Mouse (Mus musculus): ENCODE results near the gene Srcin1. TPM values are rescaled to one million over a fixed set of nuclear protein-coding genes. Genes with fewer than 3 reads are reported as not detected.

The Srcin1 gene
- total and polyA plus RNA-seq, 2 experiments from 2014 or later = 14.3 to 141 TPM

DNA sequence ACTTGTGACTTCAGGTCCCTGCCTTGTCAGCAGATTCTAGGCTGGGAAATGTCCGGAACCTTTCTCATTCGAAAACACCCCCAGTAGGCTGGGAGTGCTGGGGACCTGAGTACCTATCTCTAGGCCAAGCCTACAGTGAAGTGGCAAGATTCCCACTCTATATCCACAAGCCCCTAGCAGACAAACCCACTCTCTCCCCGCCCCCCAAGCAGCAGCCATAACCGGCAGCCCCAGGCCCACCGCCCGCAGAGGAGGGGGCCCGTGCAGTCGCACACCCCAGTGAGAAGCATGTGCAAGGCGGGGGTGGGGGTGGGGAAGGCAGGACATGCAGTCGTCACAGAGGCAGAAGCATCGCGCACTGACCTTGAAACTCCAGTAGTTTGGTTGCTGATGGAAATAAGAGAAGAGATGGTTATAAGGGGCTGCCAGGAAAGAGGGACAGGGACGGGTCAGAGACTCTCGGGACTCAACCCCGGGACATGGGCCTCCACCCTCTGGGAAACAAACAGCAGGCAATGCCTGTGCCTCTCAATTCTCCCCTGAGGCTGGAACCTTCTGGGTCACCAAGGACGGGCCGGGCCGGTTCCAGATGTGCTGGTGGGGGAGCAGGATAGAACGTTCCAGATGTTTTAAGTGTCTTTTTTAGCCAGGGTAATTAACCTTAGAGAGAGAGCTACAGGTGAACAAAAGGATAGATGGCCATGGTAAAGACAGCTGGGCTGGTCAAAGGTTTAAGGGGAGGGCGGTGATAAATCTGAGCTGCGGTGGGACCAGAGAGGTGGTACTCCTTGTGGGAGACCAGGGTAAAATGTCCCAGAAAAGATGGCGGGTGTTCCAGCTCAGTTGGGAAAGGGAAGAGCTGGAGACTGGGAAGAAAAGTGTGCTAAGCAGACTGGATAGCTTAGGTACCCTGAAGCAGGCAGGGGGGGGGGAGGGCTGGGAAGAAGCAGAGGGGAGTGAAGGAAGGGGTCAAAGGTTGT is 33.5 kb downstream of the Srcin1 start:
- peaks cover 33% of the 10 kb centered on the region for H3K4me1 ChIP-seq (ENCODE audit: insufficient read depth, low read length)
- H3K9me3 ChIP-seq (ENCODE audit: low read length) = no peaks in the 10 kb centered on the region
- TF ChIP-seq CTCF (IDR thresholded peaks at IDR 0.05; ENCODE audit: low read depth) = no peak
- DNase-seq (ENCODE audit: low spot score) (no peak), ATAC-seq (no peak)
- 70% methylated on average over 22 of the region's 22 CpGs for WGBS
- peaks cover 3% of the 10 kb centered on the region; the same call in 1 of the 2 replicates for H3K27me3 ChIP-seq (ENCODE audit: insufficient read depth, low read length)
- no peak overlapping the region for H3K9ac ChIP-seq (replicated peaks; ENCODE audit: low read length)
- H3K27ac ChIP-seq = peak overlapping the region; percentile 34; the same call in 1 of the 2 replicates
- H3K36me3 ChIP-seq (ENCODE audit: insufficient read depth, low read length) = no peaks in the 10 kb centered on the region
- H3K4me3 ChIP-seq (ENCODE audit: low read length) = no peak overlapping the region
- no peak overlapping the region for H3K4me2 ChIP-seq (ENCODE audit: low read depth, low read length)

DNA sequence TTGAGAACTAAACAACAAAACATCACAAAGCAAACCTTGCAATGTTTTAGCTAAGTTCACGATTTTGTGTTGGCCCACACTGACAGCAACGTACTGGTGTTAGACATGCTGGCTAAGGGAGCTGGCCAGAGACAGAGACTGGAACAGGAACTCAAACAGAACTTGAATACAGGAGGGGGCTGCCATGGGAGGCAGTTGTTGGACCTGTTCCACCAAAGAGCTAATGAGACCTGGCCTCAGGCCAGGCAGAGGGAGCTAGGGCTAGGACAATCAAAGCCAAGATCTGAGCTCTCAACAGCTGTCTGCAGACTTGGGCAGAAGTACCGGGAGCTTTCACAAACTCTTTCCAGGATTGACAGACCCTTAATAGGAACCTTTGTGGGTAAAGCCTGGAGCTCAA is 35.4 kb downstream of the Srcin1 start:
- H3K27me3 ChIP-seq (ENCODE audit: insufficient read depth, low read length) = peaks cover 5% of the 10 kb centered on the region; the same call in 1 of the 2 replicates
- no peak overlapping the region for H3K4me3 ChIP-seq (ENCODE audit: low read length)
- no peaks in the 10 kb centered on the region for H3K36me3 ChIP-seq (ENCODE audit: insufficient read depth, low read length)
- H3K9me3 ChIP-seq (ENCODE audit: low read length) = no peaks in the 10 kb centered on the region
- WGBS = 28% methylated on average over 3 of the region's 3 CpGs
- TF ChIP-seq CTCF (IDR thresholded peaks at IDR 0.05; ENCODE audit: low read depth) = no peak
- no peak overlapping the region for H3K4me2 ChIP-seq (ENCODE audit: low read depth, low read length)
- H3K4me1 ChIP-seq (ENCODE audit: insufficient read depth, low read length) = peaks cover 36% of the 10 kb centered on the region
- no peak overlapping the region; the same call in 1 of the 2 replicates for H3K27ac ChIP-seq
- no peak overlapping the region for H3K9ac ChIP-seq (replicated peaks; ENCODE audit: low read length)
- ATAC-seq (no peak), DNase-seq (ENCODE audit: low spot score) (peak; percentile 90)

DNA sequence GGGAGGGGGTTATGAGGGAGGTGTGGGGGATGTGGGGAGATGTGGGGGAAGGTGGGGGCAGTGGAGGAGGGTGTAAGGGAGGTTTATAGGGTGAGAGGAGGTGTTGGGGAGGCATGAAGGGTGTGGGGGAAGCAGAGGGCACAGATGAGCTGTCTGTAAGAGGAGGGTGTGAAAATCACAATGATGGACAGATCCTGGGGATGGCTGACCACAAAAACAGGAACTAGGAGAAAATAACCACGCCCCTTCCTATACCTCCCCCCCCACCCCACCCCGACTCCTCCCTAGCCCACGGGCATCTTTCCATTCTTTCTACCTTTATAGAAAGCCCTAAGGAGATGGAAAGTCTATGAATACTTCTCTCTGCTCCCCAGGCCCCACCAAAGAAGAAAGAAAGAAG is 35.9 kb downstream of the Srcin1 start:
- TF ChIP-seq CTCF (IDR thresholded peaks at IDR 0.05; ENCODE audit: low read depth) = no peak
- Histone ChIP-seq H3K9me3 (ENCODE audit: low read length) (no peaks in the 10 kb centered on the region), H3K4me1 (ENCODE audit: insufficient read depth, low read length) (peaks cover 36% of the 10 kb centered on the region), H3K27ac (no peak overlapping the region; the same call in 1 of the 2 replicates), H3K27me3 (ENCODE audit: insufficient read depth, low read length) (peaks cover 4% of the 10 kb centered on the region; the same call in 1 of the 2 replicates), H3K4me2 (ENCODE audit: low read depth, low read length) (no peak overlapping the region), H3K9ac (replicated peaks; ENCODE audit: low read length) (no peak overlapping the region), H3K36me3 (ENCODE audit: insufficient read depth, low read length) (no peaks in the 10 kb centered on the region), H3K4me3 (ENCODE audit: low read length) (no peak overlapping the region)
- WGBS = 51% methylated on average over 3 of the region's 3 CpGs
- no peak for ATAC-seq
- no peak for DNase-seq (ENCODE audit: low spot score)

DNA sequence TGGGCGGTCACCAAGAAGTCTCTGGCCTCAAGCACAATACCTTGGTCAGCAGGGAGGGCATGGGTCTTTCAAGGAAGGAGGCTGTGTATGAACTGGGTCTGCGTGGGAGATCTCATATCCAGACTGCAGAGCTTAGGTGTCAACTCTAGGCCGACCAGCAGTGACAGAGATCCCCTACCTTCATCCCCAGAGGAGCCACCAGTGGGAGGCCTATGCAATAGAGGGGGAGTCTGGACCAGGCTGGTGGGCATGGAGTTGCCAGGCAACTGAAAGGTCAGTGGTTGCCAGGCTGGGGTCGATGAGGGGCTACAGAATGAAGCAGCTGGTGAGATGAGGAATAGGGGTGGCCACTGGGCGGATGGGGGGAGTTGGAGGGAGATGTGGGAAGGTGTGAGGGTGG is 36.4 kb downstream of the Srcin1 start:
- WGBS = 35% methylated on average over 5 of the region's 5 CpGs
- ATAC-seq (no peak), DNase-seq (ENCODE audit: low spot score) (no peak)
- Histone ChIP-seq H3K4me1 (ENCODE audit: insufficient read depth, low read length) (peaks cover 36% of the 10 kb centered on the region), H3K27me3 (ENCODE audit: insufficient read depth, low read length) (peaks cover 4% of the 10 kb centered on the region; the same call in 1 of the 2 replicates), H3K36me3 (ENCODE audit: insufficient read depth, low read length) (0 out of 2 replicates have a peak, but pooled peaks cover 4% of the 10 kb centered on the region), H3K27ac (0 out of 2 replicates have a peak overlapping the region, but pooled peaks have one; percentile 45), H3K4me3 (ENCODE audit: low read length) (no peak overlapping the region), H3K9me3 (ENCODE audit: low read length) (no peaks in the 10 kb centered on the region), H3K9ac (replicated peaks; ENCODE audit: low read length) (no peak overlapping the region), H3K4me2 (ENCODE audit: low read depth, low read length) (no peak overlapping the region)
- TF ChIP-seq CTCF (IDR thresholded peaks at IDR 0.05; ENCODE audit: low read depth) = no peak

DNA sequence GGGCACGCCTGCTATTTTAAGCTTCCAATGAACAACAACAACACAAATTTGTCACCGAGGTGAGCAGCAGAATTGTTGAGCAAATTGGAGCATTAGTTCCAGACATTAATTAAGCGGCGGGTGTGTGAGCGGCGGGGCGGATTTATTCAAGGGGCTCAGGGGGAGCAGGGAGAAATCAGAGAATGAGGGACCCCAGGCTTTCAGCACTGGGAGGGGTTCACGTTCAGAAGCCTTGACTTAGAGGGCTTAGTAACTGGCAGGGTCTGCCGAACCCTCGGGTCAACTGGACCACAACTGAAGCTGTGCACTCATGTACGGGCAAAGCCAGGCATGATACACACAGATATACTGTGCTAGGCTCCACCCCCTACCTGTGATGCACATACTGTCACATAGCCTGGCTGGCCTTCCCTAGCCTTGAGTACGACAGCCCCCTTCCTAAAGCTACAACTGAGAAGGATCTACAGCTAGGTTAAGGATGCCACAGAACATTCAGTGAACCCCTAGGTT is 38.4 kb downstream of the Srcin1 start:
- H3K4me2 ChIP-seq (ENCODE audit: low read depth, low read length) = peak overlapping the region; percentile 55
- H3K9ac ChIP-seq (replicated peaks; ENCODE audit: low read length) = no peak overlapping the region; the same call in 1 of the 2 replicates
- no peak for ATAC-seq
- no peaks in the 10 kb centered on the region for H3K9me3 ChIP-seq (ENCODE audit: low read length)
- H3K27ac ChIP-seq = peak overlapping the region; percentile 79
- peak; percentile 56 for DNase-seq (ENCODE audit: low spot score)
- 0 out of 2 replicates have a peak, but pooled peaks cover 6% of the 10 kb centered on the region for H3K36me3 ChIP-seq (ENCODE audit: insufficient read depth, low read length)
- no peak for TF ChIP-seq CTCF (IDR thresholded peaks at IDR 0.05; ENCODE audit: low read depth)
- WGBS = 32% methylated on average over 12 of the region's 12 CpGs
- peak overlapping the region; percentile 31 for H3K4me3 ChIP-seq (ENCODE audit: low read length)
- H3K4me1 ChIP-seq (ENCODE audit: insufficient read depth, low read length) = peaks cover 25% of the 10 kb centered on the region
- peaks cover 4% of the 10 kb centered on the region; the same call in 1 of the 2 replicates for H3K27me3 ChIP-seq (ENCODE audit: insufficient read depth, low read length)

DNA sequence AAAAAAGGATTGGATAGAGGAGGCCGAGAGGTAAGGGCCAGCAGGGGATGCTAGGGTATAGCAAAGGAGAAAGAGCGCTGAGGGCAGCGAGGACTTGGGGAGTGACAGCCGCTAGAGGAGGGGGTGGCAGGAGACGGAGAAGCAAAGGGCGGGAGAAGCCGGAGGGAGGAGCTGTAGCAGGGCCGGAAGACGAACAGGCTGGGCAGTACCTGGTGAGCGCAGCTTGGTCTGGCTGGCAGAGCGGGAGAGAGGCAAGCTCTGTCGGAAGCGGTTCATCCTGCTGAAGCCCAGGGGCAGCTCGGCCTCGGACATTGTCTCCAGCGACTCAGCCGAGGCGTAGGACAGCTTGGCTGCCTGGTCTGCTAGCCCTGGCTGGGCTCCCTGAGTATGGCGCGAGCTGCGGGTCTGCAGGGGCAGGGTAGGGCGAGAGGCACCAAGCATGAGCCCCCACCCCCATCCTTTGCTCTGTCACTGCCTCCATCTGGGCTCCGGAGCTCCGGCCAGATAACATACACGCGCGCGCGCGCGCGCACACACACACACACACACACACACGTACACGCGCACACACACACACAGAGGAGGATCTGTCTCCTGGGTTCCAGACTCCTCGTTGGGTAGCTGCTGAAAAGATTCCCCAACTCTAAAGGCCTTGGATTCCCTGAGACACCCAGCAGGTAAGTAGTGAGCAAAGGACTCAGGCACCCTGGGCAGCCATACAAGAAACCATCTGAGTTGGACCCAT is 39.0 kb downstream of the Srcin1 start:
- Histone ChIP-seq H3K4me2 (ENCODE audit: low read depth, low read length) (peak overlapping the region; percentile 55), H3K36me3 (ENCODE audit: insufficient read depth, low read length) (0 out of 2 replicates have a peak, but pooled peaks cover 6% of the 10 kb centered on the region), H3K9me3 (ENCODE audit: low read length) (no peaks in the 10 kb centered on the region), H3K27ac (peak overlapping the region; percentile 79), H3K4me1 (ENCODE audit: insufficient read depth, low read length) (peaks cover 23% of the 10 kb centered on the region), H3K27me3 (ENCODE audit: insufficient read depth, low read length) (peaks cover 4% of the 10 kb centered on the region; the same call in 1 of the 2 replicates), H3K4me3 (ENCODE audit: low read length) (peak overlapping the region; percentile 31), H3K9ac (replicated peaks; ENCODE audit: low read length) (peak overlapping the region; percentile 52)
- peak; percentile 58 for TF ChIP-seq CTCF (IDR thresholded peaks at IDR 0.05; ENCODE audit: low read depth)
- WGBS = 12% methylated on average over 32 of the region's 36 CpGs
- ATAC-seq = peak; percentile 58
- DNase-seq (ENCODE audit: low spot score) = peak; percentile 74
